Mouse (Mus musculus) liver, embryonic 11.5 days (tissue): ENCODE measurements around the gene Adamts4. TPM values are rescaled to one million over a fixed set of nuclear protein-coding genes. Genes with fewer than 3 reads are reported as not detected.
A peak's percentile ranks its signal among the peaks of the same experiment; 100 is the strongest.

Experiments
- ATAC-seq: fragments of 200-750 bp; cut with Nextera tagmentation; replicated peaks from 2 replicates; pipeline ENCODE4 v1.8.0; 2017; ENCODE audit warnings: moderate number of reproducible peaks, mild to moderate bottlenecking, moderate TSS enrichment, moderate library complexity; ENCODE audit not compliant: low FRiP score
- DNase-seq: peaks from one replicate; pipeline ENCODE4 v3.0.0-alpha.2; 2017; ENCODE audit warnings: low spot score
- H3K27ac ChIP-seq: fragments of 300-500 bp; sonication (generic); 2 replicates; pipeline ENCODE4 v1.5.1; 2014; ENCODE audit warnings: mild to moderate bottlenecking, low read depth, low read length, control low read depth
- H3K27me3 ChIP-seq: fragments of 300-500 bp; sonication (generic); replicated peaks from 2 replicates; pipeline ENCODE4 v1.6.1; 2014; ENCODE audit warnings: low read length, mixed read lengths; ENCODE audit not compliant: control insufficient read depth, insufficient read depth
- H3K36me3 ChIP-seq: fragments of 300-500 bp; sonication (generic); 2 replicates; pipeline ENCODE4 v1.6.1; 2014; ENCODE audit warnings: mild to moderate bottlenecking, low read length, moderate library complexity, mixed read lengths; ENCODE audit not compliant: control insufficient read depth, insufficient read depth
- H3K4me1 ChIP-seq: fragments of 300-500 bp; sonication (generic); replicated peaks from 2 replicates; pipeline ENCODE4 v1.6.1; 2014; ENCODE audit warnings: low read length, mixed read lengths; ENCODE audit not compliant: control insufficient read depth, insufficient read depth
- H3K4me2 ChIP-seq: fragments of 300-500 bp; sonication (generic); 2 replicates; pipeline ENCODE4 v1.6.1; 2014; ENCODE audit warnings: mild to moderate bottlenecking, control low read depth, moderate library complexity
- H3K4me3 ChIP-seq: fragments of 300-500 bp; sonication (generic); 2 replicates; pipeline ENCODE4 v1.5.1; 2014; ENCODE audit warnings: low read depth, low read length, control low read depth
- H3K9ac ChIP-seq: fragments of 300-500 bp; sonication (generic); 2 replicates; pipeline ENCODE4 v1.6.1; 2014; ENCODE audit warnings: low read depth, low read length, control low read depth
- H3K9me3 ChIP-seq: fragments of 300-500 bp; sonication (generic); 2 replicates; pipeline ENCODE4 v1.6.1; 2016; ENCODE audit warnings: low read length, inconsistent platforms, mixed read lengths; ENCODE audit not compliant: control insufficient read depth
- WGBS: fragments of 180-500 bp; shearing (Covaris S2); extraction: QIAGEN DNeasy Blood & Tissue Kit; methylation state at CpG from one replicate; pipeline ENCODE4 v1.1.7; 2014; 5-methylcytosine and 5-hydroxymethylcytosine counted together
- polyA plus RNA-seq: library from polyadenylated mRNA; unstranded; fragments of >200 nt; fragmentation: Nextera tagmentation; extraction: Ambion mirVana; gene quantifications from 2 replicates; pipeline ENCODE4 v1.2.1, GENCODE M21; 2014

Gene Adamts4
- polyA plus RNA-seq, 1 experiment from 2014 or later, result 2.0 TPM

- WGBS, result 75% methylated on average over 10 of the region's 10 CpGs
- DNase-seq, result no peak
- H3K4me1 ChIP-seq, result peaks cover 7% of the 10 kb centered on the region; the same call in 1 of the 2 replicates
These were observed 36.3 kb upstream of the Adamts4 start, which contains the start of gene Nr1i3 for GRCm38 (mm10) chr1:171213801-171214496. Nr1i3 (plus strand) TSS chr1:171213970.

GRCm38 (mm10) chr1:171216241-171216955, 33.8 kb upstream of the Adamts4 start:
- Histone ChIP-seq H3K9ac (no peak overlapping the region), H3K4me1 (peaks cover 6% of the 10 kb centered on the region), H3K27me3 (0 out of 2 replicates have a peak, but pooled peaks cover 2% of the 10 kb centered on the region), H3K4me3 (no peak overlapping the region), H3K9me3 (no peaks in the 10 kb centered on the region), H3K36me3 (no peaks in the 10 kb centered on the region), H3K4me2 (no peak overlapping the region), H3K27ac (no peak overlapping the region)
- DNase-seq (no peak), ATAC-seq (no peak)
- 73% methylated on average over 18 of the region's 18 CpGs for WGBS

More at GRCm38 (mm10) chr1:171213801-171214496, 36.3 kb upstream of the Adamts4 start, which contains the start of gene Nr1i3:
- no peak within 1 kb of the TSS for H3K4me3 ChIP-seq
- no peak within 1 kb of the TSS for H3K27ac ChIP-seq
- H3K4me2 ChIP-seq, result no peak within 1 kb of the TSS
- no peak for ATAC-seq
- no peak within 1 kb of the TSS for H3K9ac ChIP-seq
- H3K36me3 ChIP-seq, result no peaks in the 10 kb centered on the region
- H3K9me3 ChIP-seq, result no peaks in the 10 kb centered on the region
- peaks cover 2% of the 10 kb centered on the region; the same call in 1 of the 2 replicates for H3K27me3 ChIP-seq

GRCm38 (mm10) chr1:171220871-171221270, 29.4 kb upstream of the Adamts4 start:
- peaks cover 10% of the 10 kb centered on the region for H3K4me1 ChIP-seq
- H3K36me3 ChIP-seq, result no peaks in the 10 kb centered on the region
- DNase-seq (peak; percentile 80), ATAC-seq (no peak; the same call in 1 of the 2 replicates)
- H3K27me3 ChIP-seq, result no peaks in the 10 kb centered on the region
- 12% methylated on average over 10 of the region's 10 CpGs for WGBS
- H3K4me2 ChIP-seq, result peak overlapping the region; percentile 90
- H3K9ac ChIP-seq, result peak overlapping the region; percentile 68; the same call in 1 of the 2 replicates
- H3K9me3 ChIP-seq, result no peaks in the 10 kb centered on the region
- peak overlapping the region; percentile 68 for H3K4me3 ChIP-seq
- H3K27ac ChIP-seq, result peak overlapping the region; percentile 28

- peak overlapping the region; percentile 68 for H3K4me3 ChIP-seq
- DNase-seq (no peak), ATAC-seq (no peak)
- 6% methylated on average over 22 of the region's 22 CpGs for WGBS
- H3K9ac ChIP-seq, result peak overlapping the region; percentile 68
- no peaks in the 10 kb centered on the region for H3K27me3 ChIP-seq
- no peaks in the 10 kb centered on the region for H3K36me3 ChIP-seq
- H3K4me1 ChIP-seq, result peaks cover 10% of the 10 kb centered on the region
- no peaks in the 10 kb centered on the region for H3K9me3 ChIP-seq
- peak overlapping the region; percentile 90 for H3K4me2 ChIP-seq
- H3K27ac ChIP-seq, result peak overlapping the region; percentile 28
These were observed 28.7 kb upstream of the Adamts4 start for GRCm38 (mm10) chr1:171221281-171222193.

GRCm38 (mm10) chr1:171222238-171223155, 27.7 kb upstream of the Adamts4 start, which contains the start of gene Tomm40l:
Tomm40l (minus strand) TSS chr1:171222514.
- Histone ChIP-seq H3K9ac (peak within 1 kb of the TSS; percentile 71), H3K36me3 (no peaks in the 10 kb centered on the region), H3K27ac (peak within 1 kb of the TSS; percentile 88), H3K9me3 (no peaks in the 10 kb centered on the region), H3K4me1 (peaks cover 10% of the 10 kb centered on the region), H3K4me2 (peak within 1 kb of the TSS; percentile 90), H3K4me3 (peak within 1 kb of the TSS; percentile 68), H3K27me3 (no peaks in the 10 kb centered on the region)
- ATAC-seq (peak; percentile 96), DNase-seq (peak; percentile 84)
- 2% methylated on average over 28 of the region's 28 CpGs for WGBS

GRCm38 (mm10) chr1:171223168-171223567, 27.1 kb upstream of the Adamts4 start:
- Histone ChIP-seq H3K27me3 (no peaks in the 10 kb centered on the region), H3K4me3 (peak overlapping the region; percentile 68), H3K36me3 (no peaks in the 10 kb centered on the region), H3K9me3 (no peaks in the 10 kb centered on the region), H3K4me2 (peak overlapping the region; percentile 90), H3K4me1 (peaks cover 10% of the 10 kb centered on the region), H3K27ac (peak overlapping the region; percentile 88), H3K9ac (peak overlapping the region; percentile 71)
- WGBS, result 75% methylated on average over 6 of the region's 6 CpGs
- no peak for ATAC-seq
- no peak for DNase-seq

- Histone ChIP-seq H3K27me3 (no peaks in the 10 kb centered on the region), H3K36me3 (no peaks in the 10 kb centered on the region), H3K4me1 (peaks cover 10% of the 10 kb centered on the region), H3K4me2 (no peak overlapping the region; the same call in 1 of the 2 replicates), H3K9ac (no peak overlapping the region), H3K27ac (peak overlapping the region; percentile 88), H3K9me3 (no peaks in the 10 kb centered on the region), H3K4me3 (no peak overlapping the region)
- no peak for ATAC-seq
- 64% methylated on average over 2 of the region's 2 CpGs for WGBS
- DNase-seq, result no peak
These were observed 26.4 kb upstream of the Adamts4 start for GRCm38 (mm10) chr1:171223796-171224195.
